In the genomic region with DNA sequence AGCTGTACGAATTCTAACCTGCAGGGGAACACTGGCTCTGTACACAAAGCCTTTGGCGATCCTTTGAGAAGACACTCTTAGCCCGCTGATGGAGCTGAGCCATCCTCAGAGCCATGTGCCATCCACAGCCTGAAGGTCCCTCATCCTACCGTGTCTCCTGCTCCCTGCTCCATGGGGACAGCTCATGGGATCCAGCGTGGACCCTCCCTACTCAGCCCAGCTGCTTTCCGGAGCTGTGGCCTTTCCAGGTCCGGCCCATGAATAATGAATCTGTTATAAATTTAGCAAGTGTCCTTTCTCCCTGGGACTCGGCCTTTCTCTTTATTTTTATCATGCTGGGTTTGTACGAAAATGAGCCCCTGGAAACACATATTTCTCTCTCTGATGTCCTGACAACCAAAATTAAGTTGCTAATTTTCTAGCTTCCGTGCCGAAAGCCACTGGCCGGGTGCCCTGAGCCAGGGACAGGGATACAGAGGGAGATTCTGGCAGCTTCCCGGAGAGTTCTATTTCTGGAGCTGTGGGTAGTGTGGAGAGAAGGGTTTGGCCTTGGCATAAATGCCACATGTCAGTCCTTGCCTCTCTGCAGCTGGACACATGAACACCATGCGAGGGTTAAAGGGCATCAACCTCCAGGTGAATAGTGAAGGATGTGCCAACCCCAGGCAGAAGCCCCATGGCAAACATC, we compare ENCODE assay signal across 11 mouse cellular contexts. TPM values are rescaled to one million over a fixed set of nuclear protein-coding genes. Genes with fewer than 3 reads are reported as not detected.
A peak's percentile ranks its signal among the peaks of the same experiment; 100 is the strongest.
DNase-seq lines count a peak whose midpoint lies in the region; ATAC-seq lines count a peak whose summit lies in the region.
"Had no signal": no experiment of that assay in that cellular context is flagged by ENCODE, and none has a peak within 500 bp of the region (broad histone marks: within the 10 kb centered on the region; RNA-seq: fewer than 3 reads in every experiment).

No protein-coding gene starts in this region.

- 78% methylated on average over 14 of the region's 14 CpGs for WGBS in hindbrain, embryonic 10.5 days
- 58% methylated on average over 14 of the region's 14 CpGs for WGBS in hindbrain, embryonic 12.5 days
- 73% methylated on average over 14 of the region's 14 CpGs for WGBS in intestine, embryonic 15.5 days

- H3K9ac ChIP-seq in hindbrain, embryonic 12.5 days = no peak overlapping the region
- H3K9ac ChIP-seq in intestine, embryonic 15.5 days = no peak overlapping the region

- DNase-seq in hindbrain, embryonic 10.5 days (ENCODE audit: low spot score) = no peak
- peak; percentile 55 for DNase-seq in brain, adult 2 months (ENCODE audit: low read depth, low spot score)
- DNase-seq in heart, adult 8-10 months (ENCODE audit: low spot score) = peak; percentile 65
- peak; percentile 14 to 56 for DNase-seq in left cerebral cortex, postnatal 25 days (ENCODE audit: low spot score in 2 of 2)
- no peak for DNase-seq in urinary bladder, adult 2 months (ENCODE audit: low spot score)
- DNase-seq in yolk sac, embryonic 10.5 days (ENCODE audit: low spot score) = no peak

- H3K36me3 ChIP-seq in hindbrain, embryonic 10.5 days = no peaks in the 10 kb centered on the region
- H3K36me3 ChIP-seq in hindbrain, embryonic 12.5 days = no peaks in the 10 kb centered on the region
- H3K36me3 ChIP-seq in intestine, embryonic 15.5 days = no peaks in the 10 kb centered on the region

- H3K9me3 ChIP-seq in hindbrain, embryonic 10.5 days = no peaks in the 10 kb centered on the region
- no peaks in the 10 kb centered on the region for H3K9me3 ChIP-seq in hindbrain, embryonic 12.5 days (replicated peaks)
- H3K9me3 ChIP-seq in intestine, embryonic 15.5 days = no peaks in the 10 kb centered on the region
- H3K9me3 ChIP-seq: megakaryocyte, embryonic 14.5 days had no signal

- no peak overlapping the region for H3K4me3 ChIP-seq in hindbrain, embryonic 10.5 days
- H3K4me3 ChIP-seq in hindbrain, embryonic 12.5 days = no peak overlapping the region
- no peak overlapping the region for H3K4me3 ChIP-seq in intestine, embryonic 15.5 days (replicated peaks)
- H3K4me3 ChIP-seq: megakaryocyte, embryonic 14.5 days had no signal

- H3K27ac ChIP-seq in hindbrain, embryonic 10.5 days = peak overlapping the region; percentile 64
- H3K27ac ChIP-seq in hindbrain, embryonic 12.5 days = no peak overlapping the region
- H3K27ac ChIP-seq in intestine, embryonic 15.5 days = no peak overlapping the region

- ATAC-seq in hindbrain, embryonic 12.5 days (ENCODE audit: low FRiP score) = no peak
- no peak for ATAC-seq in intestine, embryonic 15.5 days

- H3K27me3 ChIP-seq in hindbrain, embryonic 10.5 days (ENCODE audit: insufficient read depth, poor library complexity, severe bottlenecking) = 0 out of 2 replicates have a peak, but pooled peaks cover 4% of the 10 kb centered on the region
- peaks cover 3% of the 10 kb centered on the region; the same call in 1 of the 2 replicates for H3K27me3 ChIP-seq in hindbrain, embryonic 12.5 days
- no peaks in the 10 kb centered on the region for H3K27me3 ChIP-seq in intestine, embryonic 15.5 days (replicated peaks)

- H3K4me1 ChIP-seq in hindbrain, embryonic 10.5 days (replicated peaks) = peaks cover 42% of the 10 kb centered on the region
- peaks cover 29% of the 10 kb centered on the region for H3K4me1 ChIP-seq in hindbrain, embryonic 12.5 days
- no peaks in the 10 kb centered on the region for H3K4me1 ChIP-seq in intestine, embryonic 15.5 days (replicated peaks)
- H3K4me1 ChIP-seq: megakaryocyte, embryonic 14.5 days had no signal

- no peak overlapping the region for H3K4me2 ChIP-seq in hindbrain, embryonic 12.5 days (replicated peaks)
- H3K4me2 ChIP-seq in intestine, embryonic 15.5 days (replicated peaks) = no peak overlapping the region

- intact Hi-C loops in left cerebral cortex, postnatal 25 days (cut with DNase I) = no loop called here

RNA-seq across cellular contexts. Expression of a gene that starts 34.7 kb away (rescaled TPM):
- not detected in 2 replicates for polyA plus RNA-seq in hindbrain, embryonic 10.5 days (2016; fragmentation: Nextera tagmentation; extraction: Ambion mirVana)
- polyA plus RNA-seq in hindbrain, embryonic 12.5 days (2016; fragmentation: Nextera tagmentation; extraction: Ambion mirVana) = 0.08 TPM in 1 of 2 replicates, not detected in the other
- not detected for total RNA-seq in heart, adult 8-10 months (2022)
- total RNA-seq in left cerebral cortex, postnatal 25 days (2021) = not detected
- polyA plus RNA-seq in urinary bladder, adult 2 months (2012; rRNA removed) = 11.9 and 14.4 TPM in 2 replicates
- polyA plus RNA-seq in intestine, embryonic 15.5 days (2015; fragmentation: Nextera tagmentation; extraction: Ambion mirVana) = 0.05 and 0.06 TPM in 2 replicates
- total RNA-seq: common myeloid progenitor, adult 5-6 weeks; ES-E14 had no signal

Comparison
In these comparisons a context has a peak if more than half of its experiments do, and no peak if none do; other contexts are left out.
1. DNase-seq: peak in brain, adult 2 months (single experiment), heart, adult 8-10 months (single experiment) and left cerebral cortex, postnatal 25 days (2 of 2); none in hindbrain, embryonic 10.5 days (single experiment), urinary bladder, adult 2 months (single experiment) and yolk sac, embryonic 10.5 days (single experiment).
2. RNA of a gene that starts 34.7 kb away (polyA plus RNA-seq): 11.9 to 14.4 TPM in urinary bladder, adult 2 months; 0.08 TPM in hindbrain, embryonic 12.5 days, 0.05 to 0.06 TPM in intestine, embryonic 15.5 days and not detected in hindbrain, embryonic 10.5 days; every median in the first group is over 10 times any median in the second.